Mouse (Mus musculus): ENCODE data around the gene Ufc1.
"Not testable (repeated sequence)": the region's sequence is repeated elsewhere in the genome, so short reads cannot be mapped to it uniquely, and the experiment has no call there.

Gene Ufc1

DNA sequence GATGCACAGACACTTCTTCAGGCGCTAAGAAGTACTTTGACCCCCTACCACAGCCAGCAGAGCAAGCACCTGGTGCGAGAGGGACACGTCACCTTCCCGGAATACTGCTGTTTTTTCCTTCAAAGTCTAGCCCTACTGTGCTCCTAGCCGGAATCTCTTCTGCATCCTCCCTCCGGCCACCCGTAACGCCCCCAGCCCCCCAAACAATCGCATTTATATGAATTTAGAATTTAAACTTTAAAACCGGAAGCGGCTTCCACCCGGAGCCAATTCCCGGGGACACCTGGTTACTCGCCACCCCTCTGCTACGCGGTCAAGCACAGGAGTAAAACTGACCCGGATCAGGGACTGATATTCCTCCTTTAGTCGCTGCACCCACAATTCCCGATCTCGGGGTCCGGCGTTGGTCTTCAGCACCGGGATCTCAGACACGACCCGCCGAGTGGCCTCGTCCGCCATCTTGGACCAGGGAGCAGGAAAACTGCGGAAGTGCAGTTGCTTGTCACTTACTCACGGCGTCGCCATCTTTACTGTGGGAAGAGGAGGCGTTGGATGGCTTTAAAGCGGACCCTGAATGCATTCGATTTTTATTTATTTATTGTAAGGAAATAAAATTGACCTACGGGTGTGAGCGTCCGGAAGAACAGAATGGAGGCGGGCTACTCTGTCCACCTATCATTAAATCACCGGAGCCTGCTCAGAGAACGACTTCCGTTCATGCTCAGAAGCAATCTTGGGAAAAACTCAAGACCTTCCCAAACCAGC lies at the start of gene Ufc1:
Gene Ufc1, minus strand, starts transcription at position 727 of the 765 bp plus-strand sequence.
- peak; percentile 90 for DNase-seq

DNA sequence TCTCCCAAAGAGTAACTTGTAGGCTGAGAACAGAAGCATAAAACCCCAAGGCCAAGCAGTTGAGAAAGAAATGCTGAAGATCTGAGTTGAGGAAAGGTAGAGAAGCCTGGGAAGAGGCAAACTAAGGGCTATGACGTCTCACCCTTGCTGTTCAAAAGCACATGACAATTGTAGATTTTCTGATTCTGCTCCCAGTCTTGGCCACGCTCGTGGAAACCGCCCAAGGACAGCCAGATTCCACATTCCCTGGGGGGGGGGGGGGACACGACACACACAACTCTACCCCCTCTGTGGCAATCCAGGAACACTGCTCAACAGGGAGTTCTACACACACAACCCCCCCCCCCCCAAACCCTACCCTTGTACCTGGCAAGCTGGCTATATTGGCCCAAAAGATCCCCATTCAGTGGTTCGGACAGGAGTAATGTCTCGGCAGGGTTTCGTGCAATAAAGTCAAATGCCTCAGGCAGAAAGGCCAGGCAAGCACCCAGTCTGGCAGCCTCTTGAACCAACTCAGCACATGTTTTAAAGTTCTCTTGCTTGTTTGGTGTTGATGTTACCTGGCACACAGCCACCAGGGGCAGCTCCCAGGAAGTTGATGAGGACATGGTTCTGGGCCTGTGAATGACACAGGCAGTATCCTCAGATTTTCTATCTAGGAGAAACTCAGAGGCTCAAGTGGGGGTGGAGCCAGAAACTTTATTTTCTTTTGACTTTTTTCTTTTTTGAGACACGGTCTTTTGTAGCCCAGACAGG lies 49.3 kb upstream of the Ufc1 start:
- peak; percentile 55 for DNase-seq

DNA sequence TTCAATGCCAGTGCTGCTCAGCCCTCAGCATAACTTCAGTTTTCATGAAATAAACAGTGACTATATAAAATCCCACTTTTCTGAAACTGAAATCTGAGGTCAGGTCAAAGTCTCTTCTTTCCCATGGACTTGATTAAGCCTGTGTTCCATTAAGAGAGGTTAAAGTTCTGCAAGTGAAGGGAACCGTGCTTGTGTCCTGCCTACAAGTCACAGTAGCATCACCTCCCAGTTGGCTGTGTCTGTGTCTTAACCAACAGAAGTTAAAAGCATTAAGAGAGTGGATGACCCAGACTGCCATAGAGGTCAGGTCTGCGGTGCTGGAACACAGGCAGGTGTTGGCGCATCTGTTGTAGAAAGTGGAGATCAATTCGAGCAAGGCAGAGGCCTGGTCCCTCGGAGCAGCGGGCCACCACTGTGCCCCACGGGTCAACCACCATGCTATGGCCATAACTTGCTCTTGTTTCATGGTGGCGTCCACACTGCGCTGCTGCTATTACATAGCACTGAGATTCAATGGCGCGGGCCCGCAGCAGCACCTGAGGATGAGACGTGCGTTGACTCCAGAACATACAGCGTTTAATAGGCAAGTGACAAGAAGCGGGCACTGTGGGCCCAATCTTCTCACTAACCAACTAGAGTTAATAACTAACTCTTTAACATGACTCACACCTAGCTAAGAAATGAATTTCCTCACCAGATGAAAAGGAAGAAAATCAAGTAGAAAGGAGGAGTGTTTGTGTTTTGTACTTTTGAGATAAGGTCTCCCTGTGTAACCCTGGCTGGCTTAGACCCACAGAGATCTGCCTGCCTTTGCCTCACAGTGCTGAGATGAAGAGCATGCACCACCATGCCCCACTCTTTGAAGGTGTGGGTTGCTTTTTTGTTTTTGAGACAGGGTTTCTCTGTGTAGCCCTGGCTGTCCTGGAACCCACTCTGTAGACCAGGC lies 47.7 kb upstream of the Ufc1 start:
- no peak for DNase-seq

DNA sequence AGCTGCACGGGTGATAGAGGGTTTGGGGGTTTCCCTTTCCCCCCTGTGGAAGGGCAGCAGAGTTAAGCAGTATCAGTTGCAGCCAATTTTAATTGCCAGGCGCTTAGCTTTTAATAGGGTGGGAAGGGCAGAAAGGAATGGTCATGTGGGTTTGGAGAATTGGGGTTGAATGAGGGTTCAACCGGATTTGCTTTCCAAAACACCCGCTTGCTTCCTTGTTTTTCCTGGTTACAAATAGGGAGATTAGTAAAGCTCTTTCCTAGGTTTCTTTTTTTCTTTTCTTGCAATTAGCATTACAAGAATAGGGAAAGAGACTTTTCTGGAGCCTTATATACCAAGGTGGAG lies 35.4 kb upstream of the Ufc1 start:
- no peak for DNase-seq

GRCm38 (mm10) chr1:171329433-171330215 lies 34.8 kb upstream of the Ufc1 start:
- DNase-seq: peak; percentile 86

GRCm38 (mm10) chr1:171328839-171329432 lies 34.1 kb upstream of the Ufc1 start, which contains the start of gene Dedd:
Gene Dedd (plus strand): TSS chr1:171329145.
- DNase-seq: peak; percentile 97

DNA sequence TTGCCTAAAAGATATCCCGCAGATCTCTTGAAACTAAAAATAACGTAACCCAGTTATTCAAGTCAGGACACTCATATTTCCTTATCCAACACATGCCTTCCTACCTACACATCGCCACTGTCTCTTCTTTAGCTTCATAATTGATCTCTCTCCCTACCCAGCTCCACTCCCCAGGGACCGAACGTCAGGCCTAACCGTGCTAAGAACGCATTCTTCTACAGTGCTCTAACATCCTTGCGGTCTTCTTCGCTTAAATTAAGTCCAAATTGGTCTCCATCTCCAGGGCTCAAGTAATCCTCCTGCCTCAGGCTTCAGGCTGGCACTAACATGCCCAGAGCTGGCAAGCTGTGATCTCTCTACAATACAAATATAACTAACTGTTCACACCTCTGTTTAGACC lies 33.4 kb upstream of the Ufc1 start:
- peak; percentile 49 for DNase-seq

GRCm38 (mm10) chr1:171326588-171326987 lies 31.8 kb upstream of the Ufc1 start:
- DNase-seq: not testable (repeated sequence)

DNA sequence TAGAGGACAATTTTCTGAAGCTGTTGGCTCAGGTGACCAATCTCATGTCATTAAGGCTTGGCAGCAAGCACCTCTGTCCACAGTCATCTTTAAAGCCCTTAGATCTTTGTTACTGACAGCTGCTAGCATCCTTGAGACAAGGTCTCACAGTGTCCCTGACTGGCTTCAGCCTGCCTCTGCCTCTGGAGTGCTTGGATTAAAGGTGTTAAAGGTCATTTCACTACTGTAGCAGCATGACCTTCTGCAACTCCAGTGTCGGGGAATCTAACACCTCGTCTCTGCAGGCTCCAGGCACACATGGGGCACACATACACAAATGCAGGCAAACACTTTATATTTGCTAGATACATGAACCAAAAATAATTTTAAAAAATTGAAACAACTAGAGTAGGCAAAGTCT lies 30.7 kb upstream of the Ufc1 start:
- no peak for DNase-seq

- no peak for DNase-seq
Measured at GRCm38 (mm10) chr1:171322012-171322411, 27.2 kb upstream of the Ufc1 start.

- DNase-seq: no peak
Measured at GRCm38 (mm10) chr1:171321415-171321814, 26.6 kb upstream of the Ufc1 start.

GRCm38 (mm10) chr1:171320151-171320550 lies 25.3 kb upstream of the Ufc1 start:
- peak; percentile 82 for DNase-seq

- DNase-seq: no peak
Measured at GRCm38 (mm10) chr1:171319748-171320147, 24.9 kb upstream of the Ufc1 start.

- DNase-seq: no peak
Measured at GRCm38 (mm10) chr1:171309321-171309720, 14.5 kb upstream of the Ufc1 start.

DNA sequence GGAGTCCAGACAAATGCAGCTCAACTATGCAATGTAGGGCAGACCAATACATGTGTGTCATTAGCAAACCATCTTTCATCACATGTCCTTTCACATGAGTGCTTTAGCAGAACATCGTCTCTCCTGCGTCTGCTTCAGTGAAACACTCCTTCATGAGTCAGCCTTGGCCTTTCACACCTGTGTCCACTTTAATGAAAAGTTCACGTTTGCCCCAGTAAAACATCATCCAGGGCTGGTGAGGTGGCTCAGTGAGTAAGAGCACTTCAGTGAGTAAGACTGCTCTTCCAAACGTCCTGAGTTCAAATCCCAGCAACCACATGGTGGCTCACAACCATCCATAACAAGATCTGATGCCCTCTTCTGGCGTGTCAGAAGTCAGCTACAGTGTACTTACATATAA lies 11.3 kb upstream of the Ufc1 start:
- not testable (repeated sequence) for DNase-seq

DNA sequence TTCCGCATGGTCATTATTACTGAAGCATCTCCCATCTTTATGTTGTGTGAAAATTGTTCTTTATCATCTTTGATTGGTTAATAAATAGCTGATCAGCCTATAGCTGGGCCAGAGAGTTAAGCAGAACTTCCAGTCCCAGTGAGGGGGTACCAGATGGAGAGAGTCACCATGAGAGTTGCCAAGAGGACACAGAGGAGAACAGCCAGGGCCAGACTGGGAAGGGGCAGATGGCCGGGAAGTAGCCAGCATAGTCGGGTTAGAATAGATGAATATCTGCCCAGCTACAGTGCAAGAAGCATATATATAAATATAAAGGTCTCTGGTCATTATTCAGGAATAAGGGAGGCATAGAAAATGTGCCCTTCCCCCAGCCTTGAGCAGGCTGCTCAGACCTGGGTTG lies 3.4 kb upstream of the Ufc1 start:
- DNase-seq: peak; percentile 34

GRCm38 (mm10) chr1:171295063-171295402 lies 209 bp upstream of the Ufc1 start:
- DNase-seq: no peak

- DNase-seq: peak; percentile 24
Measured at GRCm38 (mm10) chr1:171293906-171294297, 922 bp downstream of the Ufc1 start.

DNA sequence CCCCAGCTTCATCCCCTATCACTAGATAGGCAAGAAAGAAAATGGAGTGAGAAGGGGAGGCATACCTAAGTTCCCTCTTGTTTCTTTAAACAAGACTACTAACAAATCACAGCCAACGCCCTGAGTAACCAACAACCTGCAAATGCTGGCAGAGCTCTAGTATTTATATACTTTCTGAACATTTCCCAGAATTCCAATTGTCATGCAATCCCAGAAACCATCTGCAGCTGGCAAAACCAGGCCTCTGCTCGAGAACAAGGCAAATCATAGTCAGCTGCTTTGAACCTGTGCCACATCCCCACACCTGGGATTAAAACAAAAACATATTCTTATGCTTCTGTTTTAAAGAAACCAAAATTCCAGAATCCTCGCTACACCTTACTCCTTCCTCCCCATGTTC lies 1.5 kb downstream of the Ufc1 start:
- peak; percentile 23 for DNase-seq

DNA sequence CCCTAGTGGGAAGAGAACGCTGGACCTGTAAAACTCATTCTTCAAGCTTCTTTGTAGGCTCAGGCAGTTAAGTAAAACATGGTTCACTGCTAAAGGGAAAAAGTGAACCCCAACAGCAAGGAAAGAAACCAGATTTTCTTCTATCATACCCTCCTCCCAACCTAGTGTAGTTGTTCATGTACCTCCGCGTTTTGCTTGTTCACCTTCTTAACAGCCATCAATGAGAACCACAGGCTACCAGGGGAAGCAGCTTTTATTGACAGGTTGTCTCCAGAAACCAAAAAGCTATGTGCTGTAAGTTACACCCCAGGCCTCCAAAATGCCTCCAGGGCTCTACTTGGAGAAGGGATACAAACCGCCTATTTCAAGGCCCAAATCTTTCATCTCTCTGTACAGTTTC lies 6.5 kb downstream of the Ufc1 start:
- DNase-seq: peak; percentile 34

GRCm38 (mm10) chr1:171287136-171288081 lies 7.4 kb downstream of the Ufc1 start, which contains the start of gene Usp21:
Gene Usp21 (minus strand): TSS chr1:171287991.
- peak; percentile 96 for DNase-seq
